Mouse (Mus musculus) ES-E14 (cell line): ENCODE data around the gene Unc13b. TPM values are rescaled to one million over a fixed set of nuclear protein-coding genes. Genes with fewer than 3 reads are reported as not detected.

Experiments used
- DNase-seq: peaks from one replicate; pipeline ENCODE4 v3.0.0-alpha.2; 2013; ENCODE audit warnings: low read depth, low spot score
- H3K27ac ChIP-seq: 2 replicates; pipeline ENCODE4 v1.5.1; 2012; ENCODE audit warnings: low read depth, mild to moderate bottlenecking, low read length, moderate library complexity, mixed read lengths; ENCODE audit not compliant: poor library complexity, insufficient read depth, severe bottlenecking
- H3K36me3 ChIP-seq: 2 replicates; pipeline ENCODE4 v1.6.1; 2012; ENCODE audit warnings: mild to moderate bottlenecking, low read length, moderate library complexity, mixed read lengths; ENCODE audit not compliant: control insufficient read depth, poor library complexity, insufficient read depth, severe bottlenecking
- H3K4me1 ChIP-seq, 2 experiments: fragments of 150-350 bp in 1 of 2; sonication (generic) in 1 of 2; 2 replicates each; pipeline ENCODE4 v1.6.1; 2012; ENCODE audit warnings: low read length in 2 of 2, mild to moderate bottlenecking in 1 of 2, mixed read lengths in 1 of 2; ENCODE audit not compliant: control insufficient read depth in 2 of 2, insufficient read depth in 2 of 2, poor library complexity in 1 of 2
- H3K4me3 ChIP-seq, 2 experiments: fragments of 150-350 bp in 1 of 2; sonication (generic) in 1 of 2; 2 replicates each; pipeline ENCODE4 v1.5.1; 2012; ENCODE audit warnings: low read length in 2 of 2, low read depth in 1 of 2, mild to moderate bottlenecking in 1 of 2, mixed read lengths in 1 of 2; ENCODE audit not compliant: insufficient read depth in 1 of 2, poor library complexity in 1 of 2, severe bottlenecking in 1 of 2
- H3K9ac ChIP-seq: 2 replicates; pipeline ENCODE4 v1.6.1; 2012; ENCODE audit warnings: low read depth, mild to moderate bottlenecking, low read length, mixed read lengths; ENCODE audit not compliant: poor library complexity, insufficient read depth, severe bottlenecking
- H3K9me3 ChIP-seq: fragments of 150-350 bp; sonication (generic); 2 replicates; pipeline ENCODE4 v1.6.1; 2012; ENCODE audit warnings: low read depth, mild to moderate bottlenecking, low read length; ENCODE audit not compliant: control insufficient read depth, insufficient read depth
- CHD2 ChIP-seq: IDR thresholded peaks from 2 replicates; pipeline ENCODE4 v1.6.1; 2014; ENCODE audit warnings: mild to moderate bottlenecking, low read depth, low read length, inconsistent platforms
- HCFC1 ChIP-seq: IDR thresholded peaks from 2 replicates; pipeline ENCODE4 v1.6.1; 2012; ENCODE audit warnings: low read length, inconsistent platforms, borderline replicate concordance; ENCODE audit not compliant: insufficient read depth
- MAFK ChIP-seq: IDR thresholded peaks from 2 replicates; pipeline ENCODE4 v1.6.1; 2014; ENCODE audit warnings: mild to moderate bottlenecking, low read depth, low read length, inconsistent platforms; ENCODE audit not compliant: insufficient read depth
- ZC3H11A ChIP-seq: IDR thresholded peaks from 2 replicates; pipeline ENCODE4 v1.6.1; 2012; ENCODE audit warnings: low read depth, mild to moderate bottlenecking, inconsistent platforms, low read length, borderline replicate concordance
- ZNF384 ChIP-seq: IDR thresholded peaks from 2 replicates; pipeline ENCODE4 v1.6.1; 2012; ENCODE audit warnings: low read depth, low read length, inconsistent platforms
- in situ Hi-C, 2 experiments: fragments of 600-800 bp; cut with MboI; formaldehyde crosslinking; loops; one replicate each; pipeline ENCODE4 v1.15.1; 2025; ENCODE audit warnings: low sequenced_read_pairs in 2 of 2, inconsistent platforms in 1 of 2; ENCODE audit not compliant: unreplicated experiment in 2 of 2
- total RNA-seq: library from RNA; depleted of rRNA; stranded (reverse); fragments of 300-350 nt; gene quantifications from 2 replicates; pipeline ENCODE4 v1.2.3, GENCODE M21; 2012

The Unc13b gene
- total RNA-seq, 1 experiment, result 13.3 TPM

- DNase-seq, result no peak
- in situ Hi-C loops, result no loop called here
- no peak overlapping the region for H3K4me3 ChIP-seq
- peaks cover 4% of the 10 kb centered on the region in 2 experiments; a peak in 2 of 4 replicates for H3K4me1 ChIP-seq
- no peaks in the 10 kb centered on the region for H3K9me3 ChIP-seq
- H3K9ac ChIP-seq, result no peak overlapping the region
- no peak overlapping the region for H3K27ac ChIP-seq
- TF ChIP-seq MAFK (no peak), ZNF384 (no peak), ZC3H11A (no peak), CHD2 (no peak), HCFC1 (no peak)
- H3K36me3 ChIP-seq, result no peaks in the 10 kb centered on the region
These were observed 204.1 kb downstream of the Unc13b start for GRCm38 (mm10) chr4:43262821-43263220.

- Histone ChIP-seq H3K4me3 (no peak overlapping the region), H3K4me1 (peaks cover 0 to 4% of the 10 kb centered on the region in 2 experiments; a peak in 1 of 4 replicates)
These were observed 207.4 kb downstream of the Unc13b start for GRCm38 (mm10) chr4:43266146-43266545.

GRCm38 (mm10) chr4:43266623-43267322, 208.0 kb downstream of the Unc13b start, which contains the start of gene Atp8b5:
Atp8b5 (plus strand) TSS chr4:43267159.
- DNase-seq, result peak; percentile 62
- Histone ChIP-seq H3K9me3 (no peaks in the 10 kb centered on the region), H3K4me3 (peak within 1 kb of the TSS; percentile 16 to 62; a peak in 3 of 4 replicates), H3K9ac (peak within 1 kb of the TSS; percentile 44; the same call in 1 of the 2 replicates), H3K4me1 (peaks cover 0 to 4% of the 10 kb centered on the region in 2 experiments; a peak in 1 of 4 replicates), H3K27ac (no peak within 1 kb of the TSS), H3K36me3 (no peaks in the 10 kb centered on the region)
- in situ Hi-C loops, result no loop called here
- TF ChIP-seq HCFC1 (no peak), ZC3H11A (peak; percentile 1; the same call in 1 of the 2 replicates)

More at GRCm38 (mm10) chr4:43266146-43266545, 207.4 kb downstream of the Unc13b start:
- Histone ChIP-seq H3K9ac (no peak overlapping the region), H3K36me3 (no peaks in the 10 kb centered on the region), H3K27ac (no peak overlapping the region), H3K9me3 (no peaks in the 10 kb centered on the region)
- no peak for TF ChIP-seq ZNF384
- no peak for TF ChIP-seq CHD2
- no peak for TF ChIP-seq MAFK
- TF ChIP-seq ZC3H11A, result no peak
- no peak for TF ChIP-seq HCFC1
- no peak for DNase-seq
- in situ Hi-C loops, result no loop called here

- no peaks in the 10 kb centered on the region for H3K36me3 ChIP-seq
- no peak for DNase-seq
- in situ Hi-C loops, result no loop called here
- H3K4me3 ChIP-seq, result peak overlapping the region in 1 of 2 experiments; percentile 43; a peak in 2 of 4 replicates
- TF ChIP-seq ZC3H11A (no peak), MAFK (no peak)
- peaks cover 0 to 4% of the 10 kb centered on the region in 2 experiments; a peak in 1 of 4 replicates for H3K4me1 ChIP-seq
- H3K9ac ChIP-seq, result no peak overlapping the region
- H3K9me3 ChIP-seq, result no peaks in the 10 kb centered on the region
- no peak overlapping the region for H3K27ac ChIP-seq
These were observed 208.5 kb downstream of the Unc13b start for GRCm38 (mm10) chr4:43267323-43267658.

GRCm38 (mm10) chr4:43285476-43285875, 226.7 kb downstream of the Unc13b start:
- TF ChIP-seq ZNF384 (no peak), HCFC1 (no peak), ZC3H11A (no peak), MAFK (no peak), CHD2 (no peak)
- Histone ChIP-seq H3K27ac (no peak overlapping the region), H3K4me1 (no peaks in the 10 kb centered on the region), H3K9ac (no peak overlapping the region), H3K9me3 (no peaks in the 10 kb centered on the region), H3K36me3 (no peaks in the 10 kb centered on the region), H3K4me3 (no peak overlapping the region)
- no peak for DNase-seq
- in situ Hi-C loops, result no loop called here
